Mouse (Mus musculus) ES-CJ7 (cell line): ENCODE measurements around the gene Epb41l2.

Experiments used
- DNase-seq: peaks from one replicate; pipeline ENCODE4 v3.0.0; 2011; ENCODE audit warnings: low read depth, low spot score

Epb41l2 gene

GRCm38 (mm10) chr10:25571319-25572240 is 212.0 kb downstream of the Epb41l2 start:
- DNase-seq = no peak
